In genomic region chr1:161251417-161252265, GRCm38 (mm10) we compare ENCODE assay signal across 8 mouse cellular contexts. TPM values are rescaled to one million over a fixed set of nuclear protein-coding genes. Genes with fewer than 3 reads are reported as not detected.
DNase-seq lines count a peak whose midpoint lies in the region; ATAC-seq and TF ChIP-seq lines count a peak whose summit lies in the region.

No protein-coding gene starts in this region.

- H3K9ac ChIP-seq in kidney, postnatal 0 days (ENCODE audit: low read depth, low read length), result no peak overlapping the region
- H3K9ac ChIP-seq in midbrain, embryonic 11.5 days (ENCODE audit: low read length), result no peak overlapping the region

- no peaks in the 10 kb centered on the region; the same call in 1 of the 2 replicates for H3K27me3 ChIP-seq in kidney, postnatal 0 days (ENCODE audit: insufficient read depth, low read length)
- H3K27me3 ChIP-seq in midbrain, embryonic 11.5 days (ENCODE audit: control insufficient read depth, insufficient read depth, low read length), result peaks cover 2% of the 10 kb centered on the region; the same call in 1 of the 2 replicates

- no peaks in the 10 kb centered on the region for H3K9me3 ChIP-seq in kidney, postnatal 0 days (replicated peaks; ENCODE audit: low read length)
- H3K9me3 ChIP-seq in midbrain, embryonic 11.5 days (ENCODE audit: control insufficient read depth, low read length), result no peaks in the 10 kb centered on the region

- TF ChIP-seq CTCF in kidney, postnatal 0 days (IDR thresholded peaks at IDR 0.05; ENCODE audit: low read depth), result no peak
- TF ChIP-seq CTCF in cortical plate, adult 2 months (IDR thresholded peaks at IDR 0.05; ENCODE audit: extremely low read depth, insufficient read depth, low read length), result no peak

- no peak for DNase-seq in kidney, postnatal 0 days (ENCODE audit: low spot score)
- no peak for DNase-seq in kidney, postnatal 25 days
- no peak for DNase-seq in midbrain, embryonic 11.5 days (ENCODE audit: low spot score, missing footprints)
- no peak for DNase-seq in cerebellum, postnatal 25 days
- no peak for DNase-seq in yolk sac, embryonic 10.5 days (ENCODE audit: low spot score)

- no peaks in the 10 kb centered on the region for H3K36me3 ChIP-seq in kidney, postnatal 0 days (ENCODE audit: insufficient read depth, low read length)
- H3K36me3 ChIP-seq in midbrain, embryonic 11.5 days (ENCODE audit: control insufficient read depth, insufficient read depth, low read length), result no peaks in the 10 kb centered on the region

- peaks cover 9% of the 10 kb centered on the region for H3K4me1 ChIP-seq in kidney, postnatal 0 days (replicated peaks; ENCODE audit: insufficient read depth, low read length)
- no peaks in the 10 kb centered on the region; the same call in 1 of the 2 replicates for H3K4me1 ChIP-seq in cortical plate, adult 2 months (ENCODE audit: control insufficient read depth, insufficient read depth, low read length)
- H3K4me1 ChIP-seq in midbrain, embryonic 11.5 days (ENCODE audit: control insufficient read depth, insufficient read depth, low read length), result peaks cover 13% of the 10 kb centered on the region

- peak overlapping the region; percentile 91 for H3K4me2 ChIP-seq in kidney, postnatal 0 days (ENCODE audit: low read length)
- peak overlapping the region; percentile 93 for H3K4me2 ChIP-seq in midbrain, embryonic 11.5 days

- no peak for TF ChIP-seq POLR2A in cortical plate, adult 2 months (IDR thresholded peaks at IDR 0.05; ENCODE audit: extremely low read depth, insufficient read depth, low read length)

- ATAC-seq in kidney, postnatal 0 days (replicated peaks; ENCODE audit: low FRiP score, low read depth), result no peak; the same call in 1 of the 2 replicates
- ATAC-seq in inflammation-experienced regulatory T-cells, adult 6 months, result peak; percentile 83
- no peak for ATAC-seq in midbrain, embryonic 11.5 days (ENCODE audit: low FRiP score)
- no peak for ATAC-seq in megakaryocyte-erythroid progenitor cell, adult 5-6 weeks (replicated peaks; ENCODE audit: low FRiP score, low TSS enrichment, poor library complexity, severe bottlenecking)

- H3K4me3 ChIP-seq in kidney, postnatal 0 days (replicated peaks; ENCODE audit: low read depth, low read length), result no peak overlapping the region; the same call in 1 of the 2 replicates
- H3K4me3 ChIP-seq in cortical plate, adult 2 months (ENCODE audit: insufficient read depth, low read length), result peak overlapping the region; percentile 81
- peak overlapping the region; percentile 74; the same call in 1 of the 2 replicates for H3K4me3 ChIP-seq in midbrain, embryonic 11.5 days (ENCODE audit: low read depth, low read length)

- 68% methylated on average over 9 of the region's 9 CpGs for WGBS in kidney, postnatal 0 days
- 69% methylated on average over 9 of the region's 9 CpGs for WGBS in midbrain, embryonic 11.5 days

- H3K27ac ChIP-seq in kidney, postnatal 0 days, result no peak overlapping the region
- no peak overlapping the region for H3K27ac ChIP-seq in cortical plate, adult 2 months (ENCODE audit: insufficient read depth, low read length)
- no peak overlapping the region for H3K27ac ChIP-seq in midbrain, embryonic 11.5 days (ENCODE audit: low read depth, low read length)

RNA-seq across cellular contexts. Expression of gene Prdx6, which starts 0.6 kb away (rescaled TPM):
- 361 and 381 TPM in 2 replicates for polyA plus RNA-seq in kidney, postnatal 0 days (2015; fragmentation: Nextera tagmentation; extraction: Ambion mirVana)
- 455 and 511 TPM in 2 replicates for polyA plus RNA-seq in cortical plate, adult 2 months (2012; rRNA removed)
- polyA plus RNA-seq in inflammation-experienced regulatory T-cells, adult 6 months (2017; shearing (Covaris generic)), result 100 to 1,000 TPM; 249 to 347 (median 317) TPM
- polyA plus RNA-seq in midbrain, embryonic 11.5 days (2014; fragmentation: Nextera tagmentation; extraction: Ambion mirVana), result 389 and 403 TPM in 2 replicates
- total RNA-seq in megakaryocyte-erythroid progenitor cell, adult 5-6 weeks (2014; fragmentation: Nextera tagmentation), result 378 and 558 TPM in 2 replicates
- total RNA-seq in megakaryocyte-erythroid progenitor cell, adult 5-6 weeks (2017), result 583 and 708 TPM in 2 replicates
